Mouse (Mus musculus) neural tube, embryonic 13.5 days (tissue): ENCODE results near the gene Efemp2. TPM values are rescaled to one million over a fixed set of nuclear protein-coding genes. Genes with fewer than 3 reads are reported as not detected.
"Not testable (repeated sequence)": the region's sequence is repeated elsewhere in the genome, so short reads cannot be mapped to it uniquely, and the experiment has no call there.

Source experiments
- ATAC-seq: fragments of 200-750 bp; cut with Nextera tagmentation; 2 replicates; pipeline ENCODE4 v1.8.0; 2017; ENCODE audit warnings: low read depth, mild to moderate bottlenecking, moderate TSS enrichment, moderate library complexity
- H3K27ac ChIP-seq: fragments of 300-500 bp; sonication (generic); replicated peaks from 2 replicates; pipeline ENCODE4 v1.5.1; 2015; ENCODE audit warnings: moderate library complexity, mild to moderate bottlenecking, inconsistent platforms
- H3K27me3 ChIP-seq: fragments of 300-500 bp; sonication (generic); 2 replicates; pipeline ENCODE4 v1.6.1; 2015; ENCODE audit warnings: mild to moderate bottlenecking, inconsistent platforms
- H3K36me3 ChIP-seq: fragments of 300-500 bp; sonication (generic); 2 replicates; pipeline ENCODE4 v1.6.1; 2015; ENCODE audit warnings: mild to moderate bottlenecking, inconsistent platforms
- H3K4me1 ChIP-seq: fragments of 300-500 bp; sonication (generic); replicated peaks from 2 replicates; pipeline ENCODE4 v1.6.1; 2015; ENCODE audit warnings: inconsistent platforms
- H3K4me2 ChIP-seq: fragments of 300-500 bp; sonication (generic); 2 replicates; pipeline ENCODE4 v1.6.1; 2015; ENCODE audit warnings: inconsistent platforms, mild to moderate bottlenecking, moderate library complexity
- H3K4me3 ChIP-seq: fragments of 300-500 bp; sonication (generic); 2 replicates; pipeline ENCODE4 v1.5.1; 2015; ENCODE audit warnings: mild to moderate bottlenecking, inconsistent platforms
- H3K9ac ChIP-seq: fragments of 300-500 bp; sonication (generic); 2 replicates; pipeline ENCODE4 v1.6.1; 2015; ENCODE audit warnings: moderate library complexity, mild to moderate bottlenecking, inconsistent platforms
- H3K9me3 ChIP-seq: fragments of 300-500 bp; sonication (generic); 2 replicates; pipeline ENCODE4 v1.6.1; 2016; ENCODE audit warnings: inconsistent platforms
- WGBS: fragments of 180-500 bp; shearing (Covaris S2); methylation state at CpG from one replicate; pipeline ENCODE4 v1.1.7; 2015; 5-methylcytosine and 5-hydroxymethylcytosine counted together
- polyA plus RNA-seq: library from polyadenylated mRNA; unstranded; fragments of >200 nt; fragmentation: Nextera tagmentation; extraction: Ambion mirVana; gene quantifications from 2 replicates; pipeline ENCODE4 v1.2.1, GENCODE M21; 2015

Efemp2 gene
- polyA plus RNA-seq, 1 experiment from 2014 or later: 56.9 TPM

GRCm38 (mm10) chr19:5493301-5493721 is 19.6 kb downstream of the Efemp2 start:
- H3K36me3 ChIP-seq: peaks cover 62% of the 10 kb centered on the region
- H3K27ac ChIP-seq, H3K4me2 ChIP-seq, H3K4me3 ChIP-seq, H3K27me3 ChIP-seq, ATAC-seq, H3K9ac ChIP-seq, H3K9me3 ChIP-seq: not testable (repeated sequence)
- 62% methylated on average over 9 of the region's 9 CpGs for WGBS
- peaks cover 39% of the 10 kb centered on the region for H3K4me1 ChIP-seq

GRCm38 (mm10) chr19:5494314-5494713 is 20.6 kb downstream of the Efemp2 start:
- Histone ChIP-seq H3K36me3 (peaks cover 65% of the 10 kb centered on the region), H3K27me3 (no peaks in the 10 kb centered on the region)
- WGBS: 89% methylated on average over 3 of the region's 3 CpGs

GRCm38 (mm10) chr19:5495353-5496051 is 21.7 kb downstream of the Efemp2 start:
- Histone ChIP-seq H3K4me2 (no peak overlapping the region), H3K4me1 (peaks cover 21% of the 10 kb centered on the region), H3K4me3 (no peak overlapping the region), H3K27ac (no peak overlapping the region), H3K36me3 (peaks cover 65% of the 10 kb centered on the region), H3K9me3 (no peaks in the 10 kb centered on the region), H3K27me3 (no peaks in the 10 kb centered on the region), H3K9ac (no peak overlapping the region)
- ATAC-seq: no peak
- 82% methylated on average over 12 of the region's 12 CpGs for WGBS

More at GRCm38 (mm10) chr19:5494314-5494713, 20.6 kb downstream of the Efemp2 start:
- no peaks in the 10 kb centered on the region for H3K9me3 ChIP-seq
- H3K4me1 ChIP-seq: peaks cover 29% of the 10 kb centered on the region
- H3K4me3 ChIP-seq: no peak overlapping the region
- no peak for ATAC-seq
- no peak overlapping the region for H3K4me2 ChIP-seq
- H3K27ac ChIP-seq: no peak overlapping the region
- H3K9ac ChIP-seq: no peak overlapping the region

- ATAC-seq: no peak
- peaks cover 65% of the 10 kb centered on the region for H3K36me3 ChIP-seq
These were observed 22.3 kb downstream of the Efemp2 start for GRCm38 (mm10) chr19:5496052-5496370.

GRCm38 (mm10) chr19:5500330-5500875 is 26.6 kb downstream of the Efemp2 start:
- Histone ChIP-seq H3K27me3 (no peaks in the 10 kb centered on the region), H3K36me3 (peaks cover 45% of the 10 kb centered on the region), H3K9me3 (no peaks in the 10 kb centered on the region), H3K4me3 (no peak overlapping the region), H3K27ac (no peak overlapping the region), H3K9ac (no peak overlapping the region), H3K4me2 (no peak overlapping the region), H3K4me1 (no peaks in the 10 kb centered on the region)
- no peak for ATAC-seq
- WGBS: 89% methylated on average over 2 of the region's 2 CpGs

More at GRCm38 (mm10) chr19:5496052-5496370, 22.3 kb downstream of the Efemp2 start:
- Histone ChIP-seq H3K4me2 (no peak overlapping the region), H3K4me3 (no peak overlapping the region), H3K27me3 (no peaks in the 10 kb centered on the region), H3K4me1 (peaks cover 21% of the 10 kb centered on the region), H3K9me3 (no peaks in the 10 kb centered on the region), H3K9ac (no peak overlapping the region), H3K27ac (no peak overlapping the region)
- WGBS: 86% methylated on average over 16 of the region's 16 CpGs

- Histone ChIP-seq H3K4me1 (peaks cover 8% of the 10 kb centered on the region), H3K9ac (no peak within 1 kb of the TSS), H3K9me3 (no peaks in the 10 kb centered on the region), H3K4me3 (no peak within 1 kb of the TSS), H3K36me3 (peaks cover 13% of the 10 kb centered on the region), H3K27me3 (no peaks in the 10 kb centered on the region), H3K4me2 (no peak within 1 kb of the TSS), H3K27ac (no peak within 1 kb of the TSS)
- ATAC-seq: no peak
- WGBS: 59% methylated on average over 17 of the region's 17 CpGs
These were observed 29.9 kb downstream of the Efemp2 start, which contains the start of gene 1700020D05Rik for GRCm38 (mm10) chr19:5503687-5504086. Gene 1700020D05Rik, minus strand, starts transcription at chr19:5503787.

- Histone ChIP-seq H3K27me3 (no peaks in the 10 kb centered on the region), H3K4me3 (peak within 1 kb of the TSS; percentile 55), H3K4me1 (peaks cover 37% of the 10 kb centered on the region), H3K27ac (peak within 1 kb of the TSS; percentile 86), H3K9me3 (no peaks in the 10 kb centered on the region), H3K36me3 (no peaks in the 10 kb centered on the region), H3K9ac (peak within 1 kb of the TSS; percentile 83), H3K4me2 (peak within 1 kb of the TSS; percentile 82)
- ATAC-seq: peak; percentile 99
- 3% methylated on average over 46 of the region's 47 CpGs for WGBS
These were observed 36.6 kb downstream of the Efemp2 start, which contains the start of gene Snx32 for GRCm38 (mm10) chr19:5510031-5511026. Gene Snx32, minus strand, starts transcription at chr19:5510538.

GRCm38 (mm10) chr19:5511074-5511632 is 37.4 kb downstream of the Efemp2 start:
- Histone ChIP-seq H3K27me3 (no peaks in the 10 kb centered on the region), H3K4me2 (peak overlapping the region; percentile 82), H3K9ac (peak overlapping the region; percentile 67), H3K9me3 (no peaks in the 10 kb centered on the region), H3K36me3 (no peaks in the 10 kb centered on the region), H3K27ac (no peak overlapping the region; the same call in 1 of the 2 replicates), H3K4me1 (peaks cover 34% of the 10 kb centered on the region), H3K4me3 (peak overlapping the region; percentile 55)
- ATAC-seq: no peak
- WGBS: 51% methylated on average over 15 of the region's 15 CpGs

- 81% methylated on average over 12 of the region's 12 CpGs for WGBS
- no peak for ATAC-seq
- Histone ChIP-seq H3K4me2 (no peak overlapping the region; the same call in 1 of the 2 replicates), H3K9me3 (no peaks in the 10 kb centered on the region), H3K27me3 (no peaks in the 10 kb centered on the region), H3K4me1 (peaks cover 30% of the 10 kb centered on the region), H3K36me3 (no peaks in the 10 kb centered on the region), H3K4me3 (no peak overlapping the region), H3K27ac (no peak overlapping the region), H3K9ac (no peak overlapping the region)
These were observed 38.6 kb downstream of the Efemp2 start for GRCm38 (mm10) chr19:5512091-5513004.

- Histone ChIP-seq H3K9ac (no peak overlapping the region), H3K36me3 (no peaks in the 10 kb centered on the region), H3K4me1 (peaks cover 30% of the 10 kb centered on the region), H3K4me3 (no peak overlapping the region), H3K9me3 (no peaks in the 10 kb centered on the region), H3K27ac (no peak overlapping the region), H3K27me3 (no peaks in the 10 kb centered on the region), H3K4me2 (no peak overlapping the region)
- 93% methylated on average over 3 of the region's 3 CpGs for WGBS
- no peak for ATAC-seq
These were observed 39.2 kb downstream of the Efemp2 start for GRCm38 (mm10) chr19:5513005-5513349.
